Mouse (Mus musculus): Measurements from ENCODE around the gene Syt11. TPM values are rescaled to one million over a fixed set of nuclear protein-coding genes. Genes with fewer than 3 reads are reported as not detected.
"Not testable (repeated sequence)": the region's sequence is repeated elsewhere in the genome, so short reads cannot be mapped to it uniquely, and the experiment has no call there.

Gene Syt11
- polyA plus RNA-seq, 1 experiment from 2014 or later: 153 TPM

DNA sequence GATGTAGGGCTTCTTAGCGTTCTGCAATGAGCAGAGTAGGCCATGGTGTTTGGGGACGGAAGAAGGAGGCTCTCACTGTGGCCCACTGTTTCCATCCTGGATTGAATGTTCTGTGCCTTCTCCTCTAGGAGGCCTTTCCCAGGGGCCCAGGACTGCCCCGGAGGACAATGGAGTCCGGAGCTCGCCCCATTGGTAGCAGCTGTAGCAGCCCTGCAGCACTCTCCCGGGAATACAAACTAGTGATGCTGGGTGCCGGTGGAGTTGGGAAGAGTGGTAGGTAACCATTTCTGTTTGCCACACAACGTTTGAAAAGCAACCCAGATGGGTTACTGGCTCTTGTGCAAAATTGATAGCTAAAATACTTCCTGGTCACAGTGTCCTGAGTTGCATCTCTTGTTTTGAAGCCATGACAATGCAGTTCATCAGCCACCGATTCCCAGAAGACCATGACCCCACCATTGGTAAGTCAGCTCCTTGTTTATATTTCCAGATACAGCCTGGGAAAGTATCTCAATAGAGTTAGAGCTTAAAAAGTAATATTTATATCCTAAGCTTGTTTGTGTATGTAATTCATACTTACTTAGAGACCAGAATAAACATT lies 57.7 kb downstream of the Syt11 start:
- H3K27me3 ChIP-seq: no peaks in the 10 kb centered on the region
- H3K27ac ChIP-seq: peak overlapping the region; percentile 64; the same call in 1 of the 2 replicates
- H3K4me2 ChIP-seq (replicated peaks): peak overlapping the region; percentile 84
- H3K4me3 ChIP-seq: peak overlapping the region; percentile 78
- peaks cover 45% of the 10 kb centered on the region for H3K36me3 ChIP-seq
- H3K9me3 ChIP-seq (replicated peaks): no peaks in the 10 kb centered on the region
- peak; percentile 77 for ATAC-seq (ENCODE audit: low FRiP score)
- H3K9ac ChIP-seq: peak overlapping the region; percentile 79
- 8% methylated on average over 9 of the region's 9 CpGs for WGBS
- peaks cover 15% of the 10 kb centered on the region for H3K4me1 ChIP-seq

DNA sequence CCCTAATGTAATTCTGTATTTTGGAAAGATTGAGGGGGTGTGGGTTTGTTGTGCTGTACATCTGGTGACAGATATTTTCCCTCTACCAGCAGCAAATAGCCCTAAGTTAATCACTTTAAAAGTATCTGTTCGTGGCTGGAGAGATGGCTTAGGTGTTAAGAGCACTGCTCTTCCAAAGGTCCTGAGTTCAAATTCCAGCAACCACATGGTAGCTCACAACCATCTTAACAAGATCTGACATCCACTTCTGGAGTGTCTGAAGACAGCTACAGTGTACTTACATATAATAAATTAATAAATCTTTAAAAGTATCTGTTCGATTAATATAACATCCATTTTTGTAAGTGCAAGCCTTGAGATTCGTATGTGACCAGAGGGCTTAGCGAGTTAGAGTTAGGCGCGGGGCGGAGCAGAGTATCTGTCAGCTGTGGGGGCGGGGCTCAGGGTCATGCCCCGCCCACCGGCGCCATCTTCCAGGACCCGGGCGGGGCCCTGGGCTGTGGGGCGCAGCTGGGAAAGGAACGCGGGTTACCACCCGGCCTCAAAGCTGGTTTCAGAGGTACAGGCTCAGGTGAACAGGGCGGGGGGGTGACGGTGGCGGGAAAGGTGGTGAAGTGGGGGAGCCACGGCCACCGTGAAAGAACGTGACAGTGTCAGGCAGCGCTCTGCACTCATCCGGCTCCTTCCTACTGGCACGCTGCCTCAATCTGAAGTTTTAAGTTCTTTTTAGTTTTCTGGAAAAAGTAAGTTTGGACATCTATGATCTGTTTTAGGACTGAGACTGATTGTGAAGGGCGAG lies 58.4 kb downstream of the Syt11 start, which contains the start of gene Rit1:
Gene Rit1 (plus strand): TSS at position 440 of the 799 bp plus-strand sequence.
- 3% methylated on average over 27 of the region's 27 CpGs for WGBS
- H3K9ac ChIP-seq: peak within 1 kb of the TSS; percentile 79
- no peaks in the 10 kb centered on the region for H3K27me3 ChIP-seq
- H3K4me1 ChIP-seq: peaks cover 15% of the 10 kb centered on the region
- peak within 1 kb of the TSS; percentile 78 for H3K4me3 ChIP-seq
- ATAC-seq (ENCODE audit: low FRiP score): peak; percentile 96
- peak within 1 kb of the TSS; percentile 84 for H3K4me2 ChIP-seq (replicated peaks)
- H3K36me3 ChIP-seq: peaks cover 43% of the 10 kb centered on the region
- no peaks in the 10 kb centered on the region for H3K9me3 ChIP-seq (replicated peaks)
- peak within 1 kb of the TSS; percentile 64 for H3K27ac ChIP-seq

DNA sequence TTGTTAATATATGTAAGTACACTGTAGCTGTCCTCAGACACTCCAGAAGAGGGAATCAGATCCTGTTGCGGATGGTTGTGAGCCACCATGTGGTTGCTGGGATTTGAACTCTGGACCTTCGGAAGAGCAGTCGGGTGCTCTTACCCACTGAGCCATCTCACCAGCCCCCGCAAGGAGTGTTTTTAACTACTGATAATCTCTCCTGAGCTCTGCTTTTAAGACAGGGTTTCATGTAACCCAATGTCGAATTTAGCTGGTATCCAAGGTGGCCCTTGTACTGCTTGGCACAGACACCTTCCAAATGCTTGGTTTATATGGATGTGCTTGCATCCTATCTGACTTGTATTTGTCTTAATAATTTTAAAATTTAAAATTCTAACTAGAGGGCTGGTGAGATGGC lies 59.2 kb downstream of the Syt11 start:
- H3K9me3 ChIP-seq (replicated peaks); H3K4me3 ChIP-seq; ATAC-seq (ENCODE audit: low FRiP score); H3K27me3 ChIP-seq; H3K27ac ChIP-seq; H3K4me2 ChIP-seq (replicated peaks); H3K9ac ChIP-seq: not testable (repeated sequence)
- Histone ChIP-seq H3K4me1 (peaks cover 15% of the 10 kb centered on the region), H3K36me3 (peaks cover 44% of the 10 kb centered on the region)
- WGBS: 91% methylated on average over 5 of the region's 5 CpGs

DNA sequence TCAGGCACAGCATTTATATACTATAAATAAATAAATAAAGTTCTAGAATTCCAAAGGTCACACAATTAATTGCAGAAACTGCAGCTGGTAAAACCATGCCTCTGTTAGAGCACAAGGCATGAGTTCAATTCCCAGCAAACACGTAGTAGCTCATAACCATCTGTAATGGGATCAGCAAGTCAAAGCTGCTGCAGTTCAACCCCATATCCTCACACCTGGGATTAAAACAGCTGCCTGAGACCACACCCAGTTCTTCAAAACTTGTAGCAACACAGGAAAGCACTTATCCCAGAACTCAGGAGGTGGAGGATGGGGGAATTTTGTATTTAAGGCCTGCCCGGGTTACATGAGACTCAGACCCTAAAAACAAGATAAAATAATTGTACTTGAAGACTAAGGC lies 60.2 kb downstream of the Syt11 start:
- H3K36me3 ChIP-seq: peaks cover 44% of the 10 kb centered on the region
- H3K4me1 ChIP-seq: peaks cover 15% of the 10 kb centered on the region
- H3K9ac ChIP-seq: no peak overlapping the region
- H3K27ac ChIP-seq: peak overlapping the region; percentile 35; the same call in 1 of the 2 replicates
- no peak overlapping the region for H3K4me3 ChIP-seq
- H3K27me3 ChIP-seq: no peaks in the 10 kb centered on the region
- ATAC-seq (ENCODE audit: low FRiP score): no peak
- H3K9me3 ChIP-seq (replicated peaks): no peaks in the 10 kb centered on the region
- no peak overlapping the region for H3K4me2 ChIP-seq (replicated peaks)
- WGBS: 82% methylated on average over 2 of the region's 2 CpGs

DNA sequence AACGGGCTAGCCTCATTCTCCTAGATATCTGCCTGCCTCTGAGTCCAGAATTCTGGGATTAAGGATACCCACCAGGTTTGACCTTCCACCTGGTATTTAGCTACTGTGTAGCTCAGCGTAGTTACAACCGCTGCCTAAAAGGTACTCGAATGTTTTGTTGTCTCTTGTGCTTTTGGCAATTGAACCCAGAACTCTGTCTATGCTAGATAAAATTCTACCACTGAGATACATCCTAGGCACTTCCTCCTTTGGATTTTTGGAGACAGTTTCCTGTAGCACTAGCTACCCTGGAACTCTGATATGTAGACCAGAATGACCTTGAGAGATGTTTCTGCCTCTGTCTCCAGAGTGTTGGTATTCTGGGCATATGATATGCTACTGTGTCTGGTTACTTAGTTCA lies 61.3 kb downstream of the Syt11 start:
- WGBS: 94% methylated on average over 4 of the region's 4 CpGs
- H3K4me1 ChIP-seq: peaks cover 12% of the 10 kb centered on the region
- no peak overlapping the region for H3K4me2 ChIP-seq (replicated peaks)
- H3K27ac ChIP-seq: no peak overlapping the region
- no peaks in the 10 kb centered on the region for H3K27me3 ChIP-seq
- ATAC-seq (ENCODE audit: low FRiP score): no peak
- H3K4me3 ChIP-seq: no peak overlapping the region
- peaks cover 48% of the 10 kb centered on the region for H3K36me3 ChIP-seq
- no peaks in the 10 kb centered on the region for H3K9me3 ChIP-seq (replicated peaks)
- no peak overlapping the region for H3K9ac ChIP-seq

DNA sequence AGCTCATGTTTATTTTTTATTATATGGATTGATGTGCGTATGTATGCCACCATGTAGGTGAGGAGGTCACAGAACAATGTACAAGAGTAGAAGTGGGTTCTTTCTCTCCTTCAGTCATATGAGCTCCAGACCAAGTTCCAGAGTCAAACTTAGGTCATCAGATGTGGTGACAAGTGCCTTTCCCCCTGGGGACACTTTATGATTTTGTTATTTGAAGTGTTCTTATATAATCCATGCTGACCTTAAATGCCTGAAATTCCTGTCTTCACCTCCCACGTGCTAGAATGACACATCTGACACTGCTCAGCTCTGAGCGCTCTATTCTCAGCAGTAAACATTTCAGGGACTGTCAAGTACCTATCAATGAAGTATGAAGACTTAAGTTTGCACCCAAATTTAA lies 73.7 kb downstream of the Syt11 start:
- Histone ChIP-seq H3K4me2 (replicated peaks) (no peak overlapping the region), H3K27ac (no peak overlapping the region), H3K9me3 (replicated peaks) (no peaks in the 10 kb centered on the region), H3K4me3 (no peak overlapping the region), H3K9ac (no peak overlapping the region), H3K27me3 (no peaks in the 10 kb centered on the region), H3K36me3 (peaks cover 83% of the 10 kb centered on the region), H3K4me1 (no peaks in the 10 kb centered on the region)
- no peak for ATAC-seq (ENCODE audit: low FRiP score)
- 77% methylated on average over 3 of the region's 3 CpGs for WGBS

DNA sequence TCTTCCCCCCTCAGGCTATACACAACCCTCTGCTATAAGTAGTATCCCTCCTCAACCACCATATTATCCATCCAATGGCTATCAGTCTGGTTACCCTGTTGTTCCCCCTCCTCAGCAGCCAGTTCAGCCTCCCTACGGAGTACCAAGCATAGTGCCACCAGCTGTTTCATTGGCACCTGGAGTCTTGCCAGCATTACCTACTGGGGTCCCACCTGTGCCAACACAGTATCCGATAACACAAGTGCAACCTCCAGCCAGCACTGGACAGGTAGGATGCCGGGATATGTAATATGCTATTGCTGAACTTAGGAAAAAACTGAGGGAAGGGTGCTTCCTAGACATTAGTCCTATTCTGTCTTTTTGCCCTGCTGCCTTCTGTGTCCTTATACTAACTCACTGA lies 74.7 kb downstream of the Syt11 start:
- H3K36me3 ChIP-seq: peaks cover 91% of the 10 kb centered on the region

DNA sequence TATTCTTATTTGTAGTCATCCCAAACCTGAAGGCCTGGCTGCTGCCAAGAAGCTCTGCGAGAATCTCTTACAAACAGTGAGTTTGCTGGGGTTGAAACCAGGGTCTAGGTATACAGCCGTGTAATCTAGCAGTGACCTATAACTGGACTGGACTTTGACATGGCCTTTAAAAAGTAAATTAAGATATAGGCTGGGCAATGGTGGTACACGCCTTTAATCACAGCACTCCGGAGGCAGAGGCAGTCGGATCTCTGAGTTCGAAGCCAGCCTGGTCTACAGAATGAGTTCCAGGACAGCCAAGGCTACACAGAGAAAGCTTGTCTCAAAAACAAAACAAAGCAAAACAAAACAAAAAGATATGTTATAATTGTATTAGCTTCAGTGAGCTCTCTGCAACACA lies 76.1 kb downstream of the Syt11 start:
- no peaks in the 10 kb centered on the region for H3K4me1 ChIP-seq
- H3K36me3 ChIP-seq: peaks cover 91% of the 10 kb centered on the region
- ATAC-seq (ENCODE audit: low FRiP score): no peak
- no peak overlapping the region for H3K4me2 ChIP-seq (replicated peaks)
- no peak overlapping the region for H3K27ac ChIP-seq
- H3K9me3 ChIP-seq (replicated peaks): no peaks in the 10 kb centered on the region
- WGBS: 95% methylated on average over 6 of the region's 6 CpGs
- H3K4me3 ChIP-seq: no peak overlapping the region
- no peaks in the 10 kb centered on the region for H3K27me3 ChIP-seq
- no peak overlapping the region for H3K9ac ChIP-seq

More for the DNA sequence above, 74.7 kb downstream of the Syt11 start:
- no peak overlapping the region for H3K9ac ChIP-seq
- no peaks in the 10 kb centered on the region for H3K27me3 ChIP-seq
- ATAC-seq (ENCODE audit: low FRiP score): no peak
- WGBS: 98% methylated on average over 3 of the region's 3 CpGs
- H3K27ac ChIP-seq: no peak overlapping the region
- no peak overlapping the region for H3K4me2 ChIP-seq (replicated peaks)
- no peaks in the 10 kb centered on the region for H3K4me1 ChIP-seq
- H3K4me3 ChIP-seq: no peak overlapping the region
- H3K9me3 ChIP-seq (replicated peaks): no peaks in the 10 kb centered on the region

DNA sequence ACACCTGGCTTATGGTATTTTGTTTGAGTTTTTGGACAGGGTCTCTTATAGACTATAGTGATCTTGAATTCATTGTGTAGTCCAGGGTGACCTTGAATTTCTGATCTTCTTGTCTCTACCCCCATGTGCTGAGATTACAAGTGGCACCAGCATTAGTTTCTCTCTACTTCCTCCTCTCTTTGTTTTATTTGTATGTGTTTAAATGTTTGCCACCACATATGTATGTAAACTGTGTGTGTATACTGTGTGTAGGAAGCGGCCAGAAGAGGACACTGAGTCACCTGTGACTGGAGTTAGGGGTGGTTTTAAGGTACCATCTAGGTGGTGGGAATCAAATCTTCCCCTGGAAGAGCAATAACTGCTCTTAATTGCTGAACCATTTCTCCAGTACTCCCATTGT lies 76.9 kb downstream of the Syt11 start:
- H3K27me3 ChIP-seq: no peaks in the 10 kb centered on the region
- ATAC-seq (ENCODE audit: low FRiP score): no peak
- peaks cover 90% of the 10 kb centered on the region for H3K36me3 ChIP-seq
- no peaks in the 10 kb centered on the region for H3K9me3 ChIP-seq (replicated peaks)
- H3K4me3 ChIP-seq: no peak overlapping the region
- WGBS: 100% methylated on average over 1 of the region's 1 CpGs
- H3K27ac ChIP-seq: no peak overlapping the region
- no peak overlapping the region for H3K4me2 ChIP-seq (replicated peaks)
- no peaks in the 10 kb centered on the region for H3K4me1 ChIP-seq
- H3K9ac ChIP-seq: no peak overlapping the region

DNA sequence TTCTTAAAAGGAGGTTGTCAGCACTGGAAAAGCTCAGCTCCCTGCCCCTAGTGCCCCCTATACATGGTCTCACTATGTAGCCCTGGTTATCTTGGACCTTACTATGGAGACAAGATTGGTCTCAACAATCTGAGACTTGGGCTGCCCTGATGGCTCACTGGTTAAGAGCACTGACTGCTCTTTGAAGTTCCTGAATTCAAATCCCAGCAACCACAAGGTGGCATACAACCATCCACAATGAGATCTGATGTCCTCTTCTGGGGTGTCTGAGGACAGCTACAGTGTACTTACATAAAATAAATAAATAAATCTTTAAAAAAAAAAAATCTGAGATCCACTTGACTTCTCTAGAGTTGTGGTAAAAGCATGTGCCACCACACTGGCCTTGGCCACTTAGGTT lies 79.4 kb downstream of the Syt11 start:
- no peaks in the 10 kb centered on the region for H3K27me3 ChIP-seq
- H3K27ac ChIP-seq: no peak overlapping the region
- no peak overlapping the region for H3K4me2 ChIP-seq (replicated peaks)
- H3K4me3 ChIP-seq: no peak overlapping the region
- H3K9ac ChIP-seq: no peak overlapping the region
- H3K9me3 ChIP-seq (replicated peaks): no peaks in the 10 kb centered on the region
- peaks cover 91% of the 10 kb centered on the region for H3K36me3 ChIP-seq
- ATAC-seq (ENCODE audit: low FRiP score): no peak
- H3K4me1 ChIP-seq: no peaks in the 10 kb centered on the region

Measured in hindbrain, embryonic 12.5 days (tissue).